ENCODE assay signal across 8 mouse cellular contexts in genomic region chr5:106990639-106991299, GRCm38 (mm10). TPM values are rescaled to one million over a fixed set of nuclear protein-coding genes. Genes with fewer than 3 reads are reported as not detected.
A peak's percentile ranks its signal among the peaks of the same experiment; 100 is the strongest.
DNase-seq lines count a peak whose midpoint lies in the region; ATAC-seq and TF ChIP-seq lines count a peak whose summit lies in the region.

No protein-coding gene starts in this region.

- peaks cover 14% of the 10 kb centered on the region for H3K36me3 ChIP-seq in hindbrain, embryonic 10.5 days
- H3K36me3 ChIP-seq in hindbrain, embryonic 13.5 days, result 0 out of 2 replicates have a peak, but pooled peaks cover 5% of the 10 kb centered on the region
- H3K36me3 ChIP-seq in hindbrain, postnatal 0 days (ENCODE audit: insufficient read depth, low read length), result no peaks in the 10 kb centered on the region
- peaks cover 12% of the 10 kb centered on the region for H3K36me3 ChIP-seq in megakaryocyte, embryonic 14.5 days (replicated peaks; ENCODE audit: low read length)

- intact Hi-C loops in left cerebral cortex, postnatal 10 days (cut with DNase I), result loop anchor here (5.0 kb wide), 1 partner anchor 332 kb away; no protein-coding TSS in a partner anchor

- no peak overlapping the region for H3K27ac ChIP-seq in hindbrain, embryonic 10.5 days
- no peak overlapping the region for H3K27ac ChIP-seq in hindbrain, embryonic 13.5 days
- no peak overlapping the region for H3K27ac ChIP-seq in hindbrain, postnatal 0 days

- DNase-seq in hindbrain, embryonic 10.5 days (ENCODE audit: low spot score), result peak; percentile 68
- DNase-seq in cerebellum, adult 18-20 months, result peak; percentile 49 to 53
- DNase-seq in gastrocnemius, adult 8-10 months (ENCODE audit: low spot score in 2 of 2), result peak; percentile 36 to 45
- peak; percentile 82 for DNase-seq in hindbrain, postnatal 0 days (ENCODE audit: low spot score)
- DNase-seq in left cerebral cortex, postnatal 10 days (ENCODE audit: extremely low spot score in 1 of 2, low spot score in 2 of 2), result peak; percentile 20 to 69
- DNase-seq in right cerebral cortex, postnatal 25 days, result peak; percentile 13

- peak; percentile 89 for TF ChIP-seq CTCF in hindbrain, postnatal 0 days (IDR thresholded peaks at IDR 0.05; ENCODE audit: low read depth)

- peaks cover 20% of the 10 kb centered on the region; the same call in 1 of the 2 replicates for H3K4me1 ChIP-seq in hindbrain, embryonic 10.5 days (replicated peaks)
- H3K4me1 ChIP-seq in hindbrain, embryonic 13.5 days (replicated peaks), result 0 out of 2 replicates have a peak, but pooled peaks cover 5% of the 10 kb centered on the region
- H3K4me1 ChIP-seq in hindbrain, postnatal 0 days (ENCODE audit: insufficient read depth, low read length), result no peaks in the 10 kb centered on the region
- peaks cover 12% of the 10 kb centered on the region for H3K4me1 ChIP-seq in megakaryocyte, embryonic 14.5 days

- no peak overlapping the region for H3K4me3 ChIP-seq in hindbrain, embryonic 10.5 days
- no peak overlapping the region for H3K4me3 ChIP-seq in hindbrain, embryonic 13.5 days
- no peak overlapping the region for H3K4me3 ChIP-seq in hindbrain, postnatal 0 days (ENCODE audit: low read length)
- H3K4me3 ChIP-seq in megakaryocyte, embryonic 14.5 days (replicated peaks), result peak overlapping the region; percentile 59

- H3K4me2 ChIP-seq in hindbrain, embryonic 13.5 days, result no peak overlapping the region
- no peak overlapping the region for H3K4me2 ChIP-seq in hindbrain, postnatal 0 days (ENCODE audit: low read depth, low read length)

- H3K27me3 ChIP-seq in hindbrain, embryonic 10.5 days (ENCODE audit: insufficient read depth, poor library complexity, severe bottlenecking), result no peaks in the 10 kb centered on the region
- H3K27me3 ChIP-seq in hindbrain, embryonic 13.5 days, result 0 out of 2 replicates have a peak, but pooled peaks cover 3% of the 10 kb centered on the region
- no peaks in the 10 kb centered on the region for H3K27me3 ChIP-seq in hindbrain, postnatal 0 days (ENCODE audit: insufficient read depth, low read length)
- peaks cover 2% of the 10 kb centered on the region for H3K27me3 ChIP-seq in megakaryocyte, embryonic 14.5 days (replicated peaks)

- H3K9ac ChIP-seq in hindbrain, embryonic 13.5 days, result no peak overlapping the region
- no peak overlapping the region for H3K9ac ChIP-seq in hindbrain, postnatal 0 days (replicated peaks; ENCODE audit: low read length)

- WGBS in hindbrain, embryonic 10.5 days, result 50% methylated on average over 14 of the region's 14 CpGs
- 51% methylated on average over 14 of the region's 14 CpGs for WGBS in hindbrain, embryonic 13.5 days
- WGBS in hindbrain, postnatal 0 days, result 47% methylated on average over 14 of the region's 14 CpGs

- no peaks in the 10 kb centered on the region for H3K9me3 ChIP-seq in hindbrain, embryonic 10.5 days
- H3K9me3 ChIP-seq in hindbrain, embryonic 13.5 days, result no peaks in the 10 kb centered on the region
- H3K9me3 ChIP-seq in hindbrain, postnatal 0 days (ENCODE audit: low read length), result no peaks in the 10 kb centered on the region
- H3K9me3 ChIP-seq in megakaryocyte, embryonic 14.5 days, result no peaks in the 10 kb centered on the region

- ATAC-seq in hindbrain, embryonic 13.5 days (ENCODE audit: low FRiP score), result no peak
- ATAC-seq in hindbrain, postnatal 0 days, result peak; percentile 67; the same call in 1 of the 2 replicates

RNA-seq across cellular contexts. Expression of gene Cdc7, which starts 26.6 kb away (rescaled TPM):
- 40.2 and 62.9 TPM in 2 replicates for polyA plus RNA-seq in hindbrain, embryonic 10.5 days (2016; fragmentation: Nextera tagmentation; extraction: Ambion mirVana)
- 40.6 and 41.1 TPM in 2 replicates for polyA plus RNA-seq in hindbrain, embryonic 13.5 days (2015; fragmentation: Nextera tagmentation; extraction: Ambion mirVana)
- total RNA-seq in gastrocnemius, adult 8-10 months (2022), result under 1 TPM in 3 of 4 experiments, not detected in 1; 0.24 to 0.27 (median 0.27) TPM
- total RNA-seq in hindbrain, postnatal 0 days (2014; rRNA removed), result 23.3 and 25.5 TPM in 2 replicates
- 21.4 and 22.4 TPM in 2 replicates for polyA plus RNA-seq in hindbrain, postnatal 0 days (2015; fragmentation: Nextera tagmentation; extraction: Ambion mirVana)
- total RNA-seq in left cerebral cortex, postnatal 10 days (2021), result 10 to 100 TPM; 14.0 to 15.9 TPM
- polyA plus RNA-seq in megakaryocyte, embryonic 14.5 days (2012; ENCODE audit: insufficient read depth, low replicate concordance), result 0.92 TPM in 1 of 2 replicates, not detected in the other

Comparison
In these comparisons a context has a peak if more than half of its experiments do, and no peak if none do; other contexts are left out.
1. DNase-seq: peak in every context shown above with its lines; median percentile 82 in hindbrain, postnatal 0 days; 68 in hindbrain, embryonic 10.5 days; 51 in cerebellum, adult 18-20 months; 44 in left cerebral cortex, postnatal 10 days; 40 in gastrocnemius, adult 8-10 months; 13 in right cerebral cortex, postnatal 25 days.
2. RNA of gene Cdc7, which starts 26.6 kb away (polyA plus RNA-seq): 40.6 to 41.1 TPM in hindbrain, embryonic 13.5 days, 40.2 to 62.9 TPM in hindbrain, embryonic 10.5 days and 21.4 to 22.4 TPM in hindbrain, postnatal 0 days; 0.92 TPM in megakaryocyte, embryonic 14.5 days; every median in the first group is over 10 times any median in the second.